Mouse (Mus musculus) forebrain, embryonic 13.5 days (tissue): ENCODE results near the gene Top1. TPM values are rescaled to one million over a fixed set of nuclear protein-coding genes. Genes with fewer than 3 reads are reported as not detected.

Source experiments
- microRNA-seq: library from miRNA; unstranded; fragments of <30 nt; microRNA quantifications from one replicate; pipeline ENCODE4, GENCODE M21; 2016
- polyA plus RNA-seq: library from polyadenylated mRNA; unstranded; fragments of >200 nt; fragmentation: Nextera tagmentation; extraction: Ambion mirVana; gene quantifications from 2 replicates; pipeline ENCODE4 v1.2.1, GENCODE M21; 2015

Gene Top1
- polyA plus RNA-seq, 1 experiment from 2014 or later, result 149 TPM

Small RNA genes lying within 50 kb of the gene (microRNA-seq; reads per million reads assigned to microRNA genes)
- not detected for gene Gm23968

Other genes starting within 250 kb of the Top1 start
- 66.8 and 70.1 TPM in 2 replicates for gene Plcg1, start 85.4 kb downstream of the Top1 start, polyA plus RNA-seq
- 13.7 and 14.0 TPM in 2 replicates for gene Zhx3, start 227.1 kb downstream of the Top1 start, polyA plus RNA-seq
- gene Lpin3, start 234.8 kb downstream of the Top1 start, polyA plus RNA-seq, result 0.06 and 0.21 TPM in 2 replicates